Mouse (Mus musculus): ENCODE measurements around the gene Tbc1d30.

GRCm38 (mm10) chr10:121313049-121313448 lies 38.0 kb downstream of the Tbc1d30 start:
- TF ChIP-seq GATA1 (IDR thresholded peaks at IDR 0.05; ENCODE audit: low read length) (no peak), TAL1 (IDR thresholded peaks at IDR 0.05; ENCODE audit: low read length) (no peak)
